Mouse (Mus musculus): Measurements from ENCODE around the gene Phkg2. TPM values are rescaled to one million over a fixed set of nuclear protein-coding genes. Genes with fewer than 3 reads are reported as not detected.

The Phkg2 gene
- 1 to 10 TPM; 8.2 to 9.4 TPM for total RNA-seq (2021)
- long read RNA-seq, experiment 1, transcript Phkg2-201 (10 exons, 1,570 nt): major isoform, 5 of 6 reads
- long read RNA-seq, experiment 1, partial matches to known transcripts: 0 of 6 reads
- long read RNA-seq, experiment 1, other reads (novel, unspliced or antisense): 1 of 6 reads
- long read RNA-seq, experiment 2, transcript Phkg2-201 (10 exons, 1,570 nt): major isoform, 8 of 9 reads
- long read RNA-seq, experiment 2, partial matches to known transcripts: 0 of 9 reads
- long read RNA-seq, experiment 2, other reads (novel, unspliced or antisense): 1 of 9 reads

- DNase-seq: peak; percentile 95
Observed at GRCm38 (mm10) chr7:127572895-127573471, at the start of gene Phkg2. Gene Phkg2 (plus strand): TSS chr7:127573340.

- peak; percentile 17 for DNase-seq
Observed at GRCm38 (mm10) chr7:127541671-127542070, 31.5 kb upstream of the Phkg2 start.

- no peak for DNase-seq
Observed at GRCm38 (mm10) chr7:127549116-127549835, 23.9 kb upstream of the Phkg2 start.

GRCm38 (mm10) chr7:127551558-127551957, 21.6 kb upstream of the Phkg2 start:
- no peak for DNase-seq

- DNase-seq: no peak
Observed at GRCm38 (mm10) chr7:127560580-127560979, 12.6 kb upstream of the Phkg2 start.

- no peak for DNase-seq
Observed at GRCm38 (mm10) chr7:127561340-127561858, 11.7 kb upstream of the Phkg2 start, which contains the start of gene Tmem265. Gene Tmem265 (plus strand): TSS chr7:127561390.

GRCm38 (mm10) chr7:127564381-127565150, 8.6 kb upstream of the Phkg2 start:
- DNase-seq: no peak

- DNase-seq: no peak
Observed at GRCm38 (mm10) chr7:127573503-127574008, 416 bp downstream of the Phkg2 start.

GRCm38 (mm10) chr7:127574115-127574514, 975 bp downstream of the Phkg2 start:
- DNase-seq: no peak

- no peak for DNase-seq
Observed at GRCm38 (mm10) chr7:127583260-127583659, 10.1 kb downstream of the Phkg2 start.

- no peak for DNase-seq
Observed at GRCm38 (mm10) chr7:127585031-127585430, 11.9 kb downstream of the Phkg2 start.

GRCm38 (mm10) chr7:127586149-127586548, 13.0 kb downstream of the Phkg2 start:
- no peak for DNase-seq

- DNase-seq: no peak
Observed at GRCm38 (mm10) chr7:127587196-127587595, 14.1 kb downstream of the Phkg2 start.

- DNase-seq: peak; percentile 95
Observed at GRCm38 (mm10) chr7:127588011-127588871, 15.1 kb downstream of the Phkg2 start, which contains the start of the genes Ccdc189 and Rnf40. Gene Ccdc189 (minus strand): TSS chr7:127588595. Gene Rnf40 (plus strand): TSS chr7:127588767.

- DNase-seq: no peak
Observed at GRCm38 (mm10) chr7:127588901-127589300, 15.8 kb downstream of the Phkg2 start.

- DNase-seq: no peak
Observed at GRCm38 (mm10) chr7:127589637-127590036, 16.5 kb downstream of the Phkg2 start.

- no peak for DNase-seq
Observed at GRCm38 (mm10) chr7:127591108-127591507, 18.0 kb downstream of the Phkg2 start.

- DNase-seq: no peak
Observed at GRCm38 (mm10) chr7:127592575-127592974, 19.4 kb downstream of the Phkg2 start.

GRCm38 (mm10) chr7:127596747-127597146, 23.6 kb downstream of the Phkg2 start:
- no peak for DNase-seq

- DNase-seq: no peak
Observed at GRCm38 (mm10) chr7:127600612-127601011, 27.5 kb downstream of the Phkg2 start.

- no peak for DNase-seq
Observed at GRCm38 (mm10) chr7:127601735-127602134, 28.6 kb downstream of the Phkg2 start.

Data from gastrocnemius, postnatal 25 days (tissue).